Mouse (Mus musculus) stomach, postnatal 0 days (tissue): ENCODE results near the gene Jmjd6.

Experiments
- CTCF ChIP-seq: IDR thresholded peaks from 2 replicates; pipeline ENCODE4 v1.5.1; 2016; ENCODE audit warnings: antibody characterized with exemption, low read depth, mild to moderate bottlenecking, moderate library complexity
- EP300 ChIP-seq: optimal IDR thresholded peaks from 2 replicates; pipeline ENCODE3; 2016; ENCODE audit warnings: antibody characterized with exemption

DNA sequence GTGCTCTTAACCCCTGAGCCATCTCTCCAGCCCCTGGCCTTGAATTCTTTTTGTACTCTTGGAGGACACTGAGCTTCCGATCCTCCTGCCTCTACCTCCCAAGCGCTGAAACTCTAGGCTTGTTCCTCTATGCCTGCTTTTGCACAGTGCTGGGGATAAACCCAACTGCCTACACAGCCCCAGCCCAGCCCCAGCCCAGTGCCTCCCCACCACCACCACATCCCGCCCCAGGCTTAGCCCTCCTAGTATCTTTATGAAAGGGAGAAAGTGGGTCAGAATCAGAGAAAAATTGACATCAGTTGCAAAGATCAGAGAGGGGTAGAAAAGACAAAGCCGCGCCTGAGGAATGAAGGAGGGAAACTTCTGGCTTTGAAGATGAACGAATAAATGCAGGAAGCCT is 40.8 kb upstream of the Jmjd6 start:
- TF ChIP-seq CTCF, result no peak
- TF ChIP-seq EP300, result no peak
